Mouse (Mus musculus): ENCODE data around the gene Hist2h2ab.

DNA sequence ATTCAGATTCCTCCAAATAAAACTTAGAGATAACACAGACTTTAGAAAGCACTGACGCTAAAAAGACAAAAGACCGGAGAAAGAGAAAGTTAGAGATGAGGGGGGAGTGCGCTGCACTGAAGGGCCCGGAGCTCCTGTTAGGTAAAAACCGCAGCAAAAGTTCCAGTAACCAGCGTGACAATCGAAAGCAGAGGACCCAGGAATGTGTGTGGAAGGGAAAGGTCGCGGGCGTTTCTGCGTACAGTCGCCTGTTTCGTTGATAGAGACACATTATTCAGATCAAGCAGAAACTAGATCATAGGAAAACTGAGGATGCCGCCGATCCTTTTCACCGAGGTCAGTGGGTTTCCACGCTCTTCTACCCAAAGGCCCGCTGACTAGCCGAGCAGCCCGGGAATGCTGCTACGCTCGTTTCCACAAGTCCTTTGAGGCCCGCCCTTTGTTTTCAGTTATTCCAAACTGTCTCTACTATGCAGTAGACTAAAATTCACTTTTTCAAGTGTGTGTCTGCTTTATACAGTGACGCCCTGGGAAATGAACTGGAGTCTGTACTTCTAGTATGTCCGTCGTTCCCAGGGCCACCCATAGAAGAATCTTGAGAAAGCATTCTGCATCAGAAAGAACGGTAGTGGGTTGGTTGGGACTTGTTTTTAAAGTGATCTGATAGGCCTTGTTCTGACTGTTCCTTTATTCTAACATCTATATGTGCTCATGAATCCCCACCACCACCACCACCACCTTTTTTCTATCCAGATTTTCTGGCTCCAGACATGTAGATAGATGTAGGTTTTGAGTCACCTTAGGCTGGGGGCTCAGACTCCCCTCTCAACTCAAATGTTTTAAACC is 44.1 kb downstream of the Hist2h2ab start:
- TF ChIP-seq CTCF (IDR thresholded peaks at IDR 0.05; ENCODE audit: low read depth, low read length) (no peak), GATA1 (IDR thresholded peaks at IDR 0.05; ENCODE audit: borderline replicate concordance, low read length) (no peak)
